Mouse (Mus musculus) pancreas, adult 10 weeks (tissue): Measurements from ENCODE around the gene Topors. TPM values are rescaled to one million over a fixed set of nuclear protein-coding genes. Genes with fewer than 3 reads are reported as not detected.

Experiments used
- polyA plus RNA-seq: library from polyadenylated mRNA; stranded (reverse); fragments of 350-450 nt; fragmentation: Illumina TruSeq; extraction: RNeasy Lipid Tissue Mini Kit (QIAGEN cat#74804); gene quantifications from one replicate; pipeline ENCODE4 v1.2.3, GENCODE M21; 2015; ENCODE audit warnings: low read depth, low replicate concordance; ENCODE audit not compliant: insufficient read depth

Topors gene
- polyA plus RNA-seq = 4.0 TPM

DNA sequence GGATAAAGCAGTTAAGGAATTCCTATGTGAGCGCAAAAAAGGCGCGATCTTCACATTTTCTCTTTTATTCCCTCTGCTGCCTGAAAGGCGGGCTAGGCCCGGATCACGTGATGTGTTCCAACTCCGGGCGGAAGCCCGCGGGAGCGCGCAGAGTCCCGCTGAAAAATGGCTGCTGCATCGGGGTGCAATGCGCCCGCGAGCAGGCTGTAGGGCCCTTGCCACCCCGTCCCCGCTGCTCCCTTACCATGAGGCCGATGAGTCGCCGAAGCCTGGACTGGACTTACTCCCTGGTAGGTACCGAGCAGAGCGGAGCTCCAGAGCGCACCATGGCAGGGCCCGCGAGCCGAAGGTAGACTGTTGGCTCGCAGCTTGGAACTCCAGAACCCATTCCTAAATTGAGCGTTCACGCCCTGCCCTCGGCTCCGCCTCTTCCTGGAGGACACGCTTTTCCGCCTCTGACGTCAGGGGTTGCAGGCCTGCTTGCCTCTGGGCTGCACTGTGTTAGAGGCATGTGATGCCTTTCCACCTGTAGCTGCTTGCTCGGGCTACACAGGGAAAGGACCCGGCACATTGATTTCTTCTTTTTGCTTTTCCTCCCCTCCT is at the start of gene Topors, which contains the start of gene Smim27:
TSS of gene Topors (minus strand) at position 421 of the 603 bp plus-strand sequence.
TSS of gene Smim27 (plus strand) at position 150 of the 603 bp plus-strand sequence.

DNA sequence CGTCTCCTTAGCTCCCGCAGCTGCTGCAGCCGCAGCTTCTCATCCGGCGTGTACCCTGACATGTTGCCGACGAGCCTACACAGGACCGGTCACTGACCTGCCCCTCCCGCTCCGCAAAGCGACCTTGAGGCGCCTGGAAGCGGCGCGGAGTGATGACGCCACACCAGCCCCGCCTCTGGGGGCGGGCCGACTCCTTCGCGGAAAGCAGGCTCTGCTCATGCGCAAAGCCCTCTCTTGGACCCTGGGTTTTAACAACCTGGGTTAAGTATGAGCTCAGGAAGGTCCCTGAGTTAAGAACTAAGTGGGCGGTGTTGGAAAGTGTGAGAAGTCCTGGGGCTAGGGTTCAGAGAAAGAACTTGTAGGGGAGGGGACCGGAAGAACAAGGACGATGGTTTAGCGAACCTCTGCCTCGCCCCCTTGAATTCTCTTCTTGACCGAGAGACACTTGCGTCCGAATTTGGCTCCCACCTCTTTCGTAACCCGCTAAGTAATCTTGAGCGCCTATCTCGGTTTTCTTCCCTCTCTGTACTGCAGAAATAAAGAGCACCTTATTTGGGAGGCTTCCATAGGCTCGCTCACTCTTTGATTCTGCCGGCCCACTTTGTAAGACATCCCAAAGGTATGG is 9.7 kb upstream of the Topors start, which contains the start of gene Ndufb6:
TSS of gene Ndufb6 (minus strand) at position 146 of the 625 bp plus-strand sequence.

DNA sequence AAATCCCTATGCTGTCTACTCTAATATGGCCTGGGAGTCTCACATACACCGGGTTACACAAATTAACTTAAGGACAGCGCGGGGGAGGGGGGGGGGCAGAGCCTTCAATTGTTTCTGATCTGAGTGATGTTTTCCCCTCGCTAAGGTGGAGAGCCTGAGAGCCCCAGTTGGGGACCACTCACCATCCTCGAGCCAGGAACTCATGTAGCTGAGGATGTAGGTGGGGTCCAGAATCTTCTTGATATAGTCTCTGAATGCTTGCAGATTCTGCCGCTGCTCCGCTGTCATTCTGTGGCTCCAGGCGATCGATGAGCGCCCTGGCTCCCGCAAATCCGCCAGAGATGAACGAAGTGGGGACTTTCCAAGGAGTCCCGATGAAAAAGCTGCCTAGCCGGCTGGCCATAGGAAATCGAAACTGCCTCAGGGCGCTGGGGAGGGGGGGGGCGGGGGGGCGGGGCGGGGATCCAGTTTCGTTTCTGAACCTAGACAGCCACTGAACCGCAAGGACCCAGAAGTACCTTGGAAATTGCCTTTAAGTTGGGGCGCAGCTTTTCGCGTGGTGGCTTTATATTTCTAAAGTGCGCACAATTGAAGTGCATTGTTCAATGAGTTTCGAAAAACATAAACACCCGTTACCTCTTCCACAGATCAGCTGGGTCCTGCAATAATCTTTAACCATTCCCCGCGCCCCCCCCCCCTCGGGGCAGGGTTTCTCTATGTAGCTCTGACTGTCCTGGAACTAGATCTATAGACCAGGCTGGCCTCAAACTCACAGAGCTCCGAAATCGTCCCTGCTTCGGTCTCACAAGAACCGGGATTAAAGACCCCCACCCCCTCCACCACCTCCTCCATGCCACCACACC is 30.0 kb downstream of the Topors start, which contains the start of gene Ddx58:
TSS of gene Ddx58 (minus strand) at position 420 of the 863 bp plus-strand sequence.

Other genes with a start within 250 kb of the Topors start
- gene Aco1, start 126.8 kb downstream of the Topors start, polyA plus RNA-seq = 7.8 TPM
- gene Ddx58, start 30.0 kb downstream of the Topors start, polyA plus RNA-seq = 10.2 TPM
- 6.5 TPM for gene Smim27, start 271 bp downstream of the Topors start, polyA plus RNA-seq
- gene Ndufb6, start 9.6 kb upstream of the Topors start, polyA plus RNA-seq = 25.8 TPM
- 5.4 TPM for gene Tmem215, start 202.3 kb upstream of the Topors start, polyA plus RNA-seq